Mouse (Mus musculus): ENCODE results near the gene App. TPM values are rescaled to one million over a fixed set of nuclear protein-coding genes. Genes with fewer than 3 reads are reported as not detected.
A peak's percentile ranks its signal among the peaks of the same experiment; 100 is the strongest.

App gene
- polyA plus RNA-seq, 1 experiment, result 8.9 TPM

DNA sequence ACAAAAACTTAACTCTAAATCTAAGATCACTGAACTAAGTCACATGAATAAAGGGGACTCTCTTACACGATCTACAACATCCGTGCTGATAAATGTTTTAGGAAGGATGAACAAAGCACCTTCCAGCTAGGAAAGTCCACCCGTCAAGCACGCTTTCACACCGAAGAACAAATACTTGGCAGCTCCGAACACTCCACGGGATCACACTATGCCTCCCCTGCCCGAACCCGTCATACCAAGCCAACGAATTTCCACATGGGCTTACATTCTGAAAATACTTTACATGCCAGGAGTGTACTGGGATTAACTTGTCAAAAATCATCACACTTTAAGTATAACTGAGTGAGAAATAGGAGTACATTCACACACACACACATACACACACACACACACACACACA lies 17.7 kb downstream of the App start:
- H3K36me3 ChIP-seq (replicated peaks; ENCODE audit: low read length), result no peaks in the 10 kb centered on the region
- peaks cover 17% of the 10 kb centered on the region for H3K9me3 ChIP-seq
- no peaks in the 10 kb centered on the region for H3K27me3 ChIP-seq (replicated peaks)
- no peaks in the 10 kb centered on the region for H3K4me1 ChIP-seq
- no peak overlapping the region for H3K4me3 ChIP-seq (replicated peaks)
- no peak for TF ChIP-seq GATA1 (IDR thresholded peaks at IDR 0.05; ENCODE audit: borderline replicate concordance, low read length)

DNA sequence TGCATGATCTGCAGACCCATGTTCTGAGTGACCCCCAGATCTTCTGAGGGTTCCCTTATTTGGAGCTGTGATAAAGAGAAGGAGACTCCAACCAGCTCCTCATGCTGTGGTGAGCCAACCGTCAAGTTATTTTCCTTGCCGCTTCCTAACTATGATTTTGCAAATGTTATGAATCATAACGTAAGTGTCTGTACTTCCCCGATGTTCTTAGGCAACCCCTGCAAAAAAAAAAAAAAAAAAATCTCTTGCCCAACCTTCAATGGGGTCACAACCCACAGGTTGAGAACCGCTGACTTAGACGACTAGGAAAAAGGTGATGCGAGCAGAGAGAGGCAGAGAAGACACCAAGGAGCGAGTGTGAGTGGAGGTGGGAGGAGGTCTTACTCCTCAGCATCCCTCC lies 21.1 kb downstream of the App start:
- Histone ChIP-seq H3K4me1 (no peaks in the 10 kb centered on the region), H3K27me3 (replicated peaks) (no peaks in the 10 kb centered on the region), H3K4me3 (replicated peaks) (peak overlapping the region; percentile 70), H3K36me3 (replicated peaks; ENCODE audit: low read length) (no peaks in the 10 kb centered on the region), H3K9me3 (peaks cover 17% of the 10 kb centered on the region)
- TF ChIP-seq FLI1 (IDR thresholded peaks at IDR 0.05; ENCODE audit: low read length) (no peak), GATA1 (IDR thresholded peaks at IDR 0.05; ENCODE audit: borderline replicate concordance, low read length) (no peak)

DNA sequence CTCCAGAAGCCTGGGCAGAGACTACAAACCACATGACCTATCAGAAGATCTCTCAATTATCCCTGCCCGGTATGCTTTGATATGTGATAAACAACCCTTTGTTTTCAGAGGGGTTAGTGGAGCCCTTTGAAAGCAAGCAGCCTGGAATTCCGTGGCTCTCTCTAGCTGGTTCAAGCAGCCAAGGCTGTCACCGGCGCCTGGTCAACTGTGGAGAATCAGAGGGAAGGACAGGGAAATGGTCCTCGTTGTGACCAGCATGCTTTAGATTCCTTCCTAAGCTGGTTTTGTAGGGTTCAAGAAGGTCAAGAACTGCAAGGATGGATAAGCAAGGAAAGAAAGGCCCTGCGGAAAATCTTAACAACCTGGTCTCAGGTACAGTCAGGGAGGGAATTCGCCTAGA lies 21.9 kb downstream of the App start:
- TF ChIP-seq FLI1 (IDR thresholded peaks at IDR 0.05; ENCODE audit: low read length), result no peak
- TF ChIP-seq GATA1 (IDR thresholded peaks at IDR 0.05; ENCODE audit: borderline replicate concordance, low read length), result no peak
- Histone ChIP-seq H3K4me3 (replicated peaks) (no peak overlapping the region), H3K27me3 (replicated peaks) (no peaks in the 10 kb centered on the region), H3K36me3 (replicated peaks; ENCODE audit: low read length) (no peaks in the 10 kb centered on the region), H3K4me1 (no peaks in the 10 kb centered on the region), H3K9me3 (peaks cover 17% of the 10 kb centered on the region)

DNA sequence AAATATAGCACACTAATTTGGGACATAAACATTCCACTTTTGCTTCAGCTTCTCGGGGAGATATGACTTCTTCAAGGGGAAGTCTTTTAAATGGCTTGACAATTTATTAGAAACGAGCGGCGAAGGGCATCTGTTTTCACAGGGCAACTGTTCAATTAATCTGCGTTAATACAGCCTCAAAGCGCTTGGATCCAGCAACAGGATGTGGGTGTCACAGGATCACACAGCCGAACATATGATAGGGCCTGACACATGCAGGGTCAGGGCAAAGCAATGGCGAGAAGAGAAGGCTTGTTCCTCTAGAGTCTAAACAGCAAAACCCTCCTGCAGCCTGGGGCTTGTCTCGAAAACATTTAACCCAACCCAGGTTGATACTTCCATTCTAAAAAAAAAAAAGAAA lies 22.7 kb downstream of the App start:
- no peaks in the 10 kb centered on the region for H3K27me3 ChIP-seq (replicated peaks)
- TF ChIP-seq FLI1 (IDR thresholded peaks at IDR 0.05; ENCODE audit: low read length) (no peak), GATA1 (IDR thresholded peaks at IDR 0.05; ENCODE audit: borderline replicate concordance, low read length) (no peak)
- H3K36me3 ChIP-seq (replicated peaks; ENCODE audit: low read length), result no peaks in the 10 kb centered on the region
- H3K9me3 ChIP-seq, result peaks cover 18% of the 10 kb centered on the region
- H3K4me1 ChIP-seq, result no peaks in the 10 kb centered on the region
- H3K4me3 ChIP-seq (replicated peaks), result no peak overlapping the region

DNA sequence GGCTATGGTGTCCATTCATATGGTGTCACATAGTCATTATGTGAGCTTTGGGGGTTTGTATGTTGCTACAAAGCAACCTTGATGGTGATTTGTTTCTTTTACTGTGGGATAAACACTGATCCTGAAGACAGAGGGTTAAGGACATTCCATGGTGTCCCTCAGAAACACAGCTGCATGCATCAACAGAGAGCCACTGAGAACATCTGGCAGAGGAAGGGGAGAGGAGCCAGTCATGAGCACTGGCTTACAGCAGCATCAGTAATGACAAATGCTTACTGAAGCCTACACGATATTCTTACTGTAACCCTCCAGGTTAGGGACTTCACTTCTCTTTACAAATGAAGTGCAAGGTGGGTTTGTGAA lies 24.1 kb downstream of the App start:
- TF ChIP-seq GATA1 (IDR thresholded peaks at IDR 0.05; ENCODE audit: borderline replicate concordance, low read length) (no peak), FLI1 (IDR thresholded peaks at IDR 0.05; ENCODE audit: low read length) (no peak)
- Histone ChIP-seq H3K4me1 (no peaks in the 10 kb centered on the region), H3K36me3 (replicated peaks; ENCODE audit: low read length) (no peaks in the 10 kb centered on the region), H3K27me3 (replicated peaks) (no peaks in the 10 kb centered on the region), H3K9me3 (peaks cover 23% of the 10 kb centered on the region), H3K4me3 (replicated peaks) (no peak overlapping the region)

DNA sequence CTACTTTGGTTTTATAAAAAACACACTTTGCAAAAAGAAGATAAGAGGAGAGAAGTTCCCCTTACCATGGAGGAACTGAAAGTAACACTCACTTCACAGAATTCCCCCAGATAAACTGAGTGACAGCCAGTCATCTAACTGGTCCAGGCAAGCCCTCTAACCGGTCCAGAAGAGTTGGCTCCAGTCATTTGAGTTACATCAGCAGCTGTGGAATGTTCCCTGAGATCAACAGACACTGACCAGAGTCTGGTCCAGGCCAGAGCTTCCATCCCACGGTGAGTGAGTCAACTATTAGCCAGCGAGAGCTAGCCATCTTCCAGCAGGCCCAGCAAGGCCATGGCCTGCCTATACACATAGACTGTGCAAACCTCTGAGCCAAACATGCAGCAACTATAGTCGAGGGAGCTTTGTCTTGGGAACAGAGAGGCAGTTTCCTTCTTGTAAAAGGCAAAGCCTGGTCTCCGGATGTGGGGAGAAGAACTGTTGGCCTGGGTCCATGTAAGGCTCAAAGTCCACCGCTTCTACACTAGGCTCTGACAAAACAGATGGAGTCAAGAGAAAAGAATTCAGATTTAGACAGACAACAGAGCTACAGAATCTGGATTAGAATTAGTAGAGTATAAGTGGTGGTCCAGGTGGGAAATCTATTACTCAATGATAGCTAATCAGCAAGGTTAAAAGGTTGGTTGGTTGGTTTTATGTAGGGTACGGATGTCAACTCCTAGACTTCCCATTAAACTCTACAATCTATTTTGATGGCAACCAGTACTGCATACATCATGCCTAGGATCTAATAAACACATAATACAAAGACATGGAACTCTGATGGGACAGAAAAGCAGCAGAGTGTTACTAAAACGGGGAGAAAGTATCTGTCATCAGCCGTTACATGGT lies 24.7 kb downstream of the App start:
- H3K27me3 ChIP-seq (replicated peaks), result no peaks in the 10 kb centered on the region
- no peak overlapping the region for H3K4me3 ChIP-seq (replicated peaks)
- H3K36me3 ChIP-seq (replicated peaks; ENCODE audit: low read length), result no peaks in the 10 kb centered on the region
- TF ChIP-seq GATA1 (IDR thresholded peaks at IDR 0.05; ENCODE audit: borderline replicate concordance, low read length) (no peak), FLI1 (IDR thresholded peaks at IDR 0.05; ENCODE audit: low read length) (no peak)
- H3K4me1 ChIP-seq, result no peaks in the 10 kb centered on the region
- peaks cover 23% of the 10 kb centered on the region for H3K9me3 ChIP-seq

DNA sequence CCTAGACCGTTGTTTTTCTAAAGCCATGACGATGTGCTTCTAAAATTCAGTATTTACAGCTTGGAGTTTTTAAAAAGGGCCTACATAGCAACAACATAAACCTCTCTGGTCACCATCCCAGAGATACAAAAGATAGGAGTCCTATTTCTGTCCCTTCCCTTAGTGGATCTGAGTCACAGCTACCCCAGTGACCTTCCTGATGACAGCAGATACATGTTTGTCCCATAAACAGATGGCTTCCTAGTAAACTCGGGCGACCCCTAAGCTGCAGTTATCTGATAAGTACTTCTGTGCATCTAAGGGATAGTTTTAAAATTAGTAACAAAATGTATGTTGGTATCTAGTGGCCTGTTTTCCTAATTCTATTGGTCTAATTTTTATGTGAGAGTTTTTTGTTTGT lies 26.1 kb downstream of the App start:
- Histone ChIP-seq H3K4me1 (no peaks in the 10 kb centered on the region), H3K27me3 (replicated peaks) (no peaks in the 10 kb centered on the region), H3K36me3 (replicated peaks; ENCODE audit: low read length) (no peaks in the 10 kb centered on the region), H3K4me3 (replicated peaks) (no peak overlapping the region), H3K9me3 (peaks cover 14% of the 10 kb centered on the region; the same call in 1 of the 2 replicates)
- TF ChIP-seq GATA1 (IDR thresholded peaks at IDR 0.05; ENCODE audit: borderline replicate concordance, low read length) (no peak), FLI1 (IDR thresholded peaks at IDR 0.05; ENCODE audit: low read length) (no peak)

DNA sequence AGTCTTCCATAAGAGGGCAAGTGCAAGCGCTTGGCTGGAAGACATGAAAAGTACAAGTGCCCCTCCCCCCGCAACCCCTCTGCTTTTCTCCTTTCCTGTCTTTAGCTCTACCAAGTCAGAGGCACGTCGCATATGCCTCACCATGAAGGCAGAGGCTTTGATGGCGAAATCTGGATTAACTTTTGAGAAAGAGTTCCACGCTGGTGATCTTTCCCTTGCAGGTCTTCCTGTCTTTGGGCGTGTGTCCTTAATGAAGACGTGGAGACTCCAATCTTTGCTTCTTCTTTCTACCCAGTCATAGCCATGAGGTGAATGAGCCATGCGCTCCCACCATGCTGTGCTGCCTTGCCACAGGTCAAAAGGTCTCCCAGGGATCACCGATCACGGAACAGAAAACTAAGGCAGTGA lies 27.8 kb downstream of the App start:
- no peaks in the 10 kb centered on the region for H3K36me3 ChIP-seq (replicated peaks; ENCODE audit: low read length)
- no peak overlapping the region for H3K4me3 ChIP-seq (replicated peaks)
- peaks cover 8% of the 10 kb centered on the region; the same call in 1 of the 2 replicates for H3K9me3 ChIP-seq
- TF ChIP-seq FLI1 (IDR thresholded peaks at IDR 0.05; ENCODE audit: low read length) (no peak), GATA1 (IDR thresholded peaks at IDR 0.05; ENCODE audit: borderline replicate concordance, low read length) (no peak)
- no peaks in the 10 kb centered on the region for H3K4me1 ChIP-seq
- H3K27me3 ChIP-seq (replicated peaks), result no peaks in the 10 kb centered on the region

DNA sequence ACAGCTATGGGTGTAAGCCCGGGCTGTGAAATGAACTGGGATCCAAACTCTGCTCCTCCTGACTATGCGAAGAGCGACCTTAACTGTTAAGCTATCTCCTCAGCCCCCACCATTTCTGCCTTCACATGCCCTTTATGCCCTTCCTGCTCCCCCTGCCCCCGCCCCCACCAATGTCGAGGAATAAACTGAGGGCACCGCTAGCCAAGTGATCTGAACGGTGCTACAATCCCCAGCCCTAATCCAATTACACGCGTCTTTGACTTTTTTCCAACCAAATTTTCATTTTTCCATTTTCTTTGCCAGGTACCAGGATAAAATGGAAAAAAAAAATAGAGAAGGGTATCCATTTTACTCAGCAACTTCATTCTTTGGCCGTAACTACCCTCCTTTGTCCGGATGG lies 28.2 kb downstream of the App start:
- Histone ChIP-seq H3K9me3 (peaks cover 8% of the 10 kb centered on the region; the same call in 1 of the 2 replicates), H3K27me3 (replicated peaks) (no peaks in the 10 kb centered on the region), H3K36me3 (replicated peaks; ENCODE audit: low read length) (no peaks in the 10 kb centered on the region), H3K4me1 (no peaks in the 10 kb centered on the region), H3K4me3 (replicated peaks) (no peak overlapping the region)
- TF ChIP-seq FLI1 (IDR thresholded peaks at IDR 0.05; ENCODE audit: low read length), result no peak
- no peak for TF ChIP-seq GATA1 (IDR thresholded peaks at IDR 0.05; ENCODE audit: borderline replicate concordance, low read length)

DNA sequence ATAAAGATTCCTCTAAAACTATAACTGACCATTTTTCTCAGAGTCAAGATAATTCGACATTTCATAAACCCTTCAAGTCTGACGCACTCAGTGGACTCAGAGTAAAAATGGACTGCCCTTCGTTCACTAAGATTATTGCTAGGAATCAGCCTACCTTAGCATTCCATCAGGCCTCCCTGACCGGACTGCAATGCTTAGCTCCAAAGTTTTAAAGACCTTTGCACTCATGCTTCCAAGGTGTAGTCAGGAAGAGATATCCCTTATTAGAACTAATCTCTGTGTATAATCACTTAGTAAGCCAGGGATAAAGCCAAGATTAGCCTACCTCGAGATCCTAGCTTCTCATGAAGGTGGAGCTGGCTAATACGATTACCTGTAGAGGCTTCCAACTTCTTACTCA lies 29.2 kb downstream of the App start:
- no peak overlapping the region for H3K4me3 ChIP-seq (replicated peaks)
- H3K9me3 ChIP-seq, result peaks cover 8% of the 10 kb centered on the region; the same call in 1 of the 2 replicates
- H3K4me1 ChIP-seq, result no peaks in the 10 kb centered on the region
- H3K27me3 ChIP-seq (replicated peaks), result no peaks in the 10 kb centered on the region
- no peaks in the 10 kb centered on the region for H3K36me3 ChIP-seq (replicated peaks; ENCODE audit: low read length)
- TF ChIP-seq GATA1 (IDR thresholded peaks at IDR 0.05; ENCODE audit: borderline replicate concordance, low read length), result no peak
- TF ChIP-seq FLI1 (IDR thresholded peaks at IDR 0.05; ENCODE audit: low read length), result no peak

Data from megakaryocyte, embryonic 14.5 days (primary cell).